Mouse (Mus musculus) adrenal gland, adult 2 months (tissue): ENCODE data around the gene Cd200r2. TPM values are rescaled to one million over a fixed set of nuclear protein-coding genes. Genes with fewer than 3 reads are reported as not detected.

ENCODE experiments used
- DNase-seq: peaks from one replicate; pipeline ENCODE4 v3.0.0; 2021
- long read RNA-seq: library from polyadenylated mRNA; stranded (forward); transcript quantifications from one replicate; pipeline ENCODE4 v2.0.0, GENCODE M21; 2021
- polyA plus RNA-seq: library from polyadenylated mRNA; depleted of rRNA; stranded (reverse); fragments of >200 nt; gene quantifications from 2 replicates; pipeline ENCODE4 v1.2.3, GENCODE M21; 2012; rRNA removed
- total RNA-seq, 2 experiments: library from RNA; stranded (reverse); gene quantifications; 2 replicates each; pipeline ENCODE4 v1.2.3; 2021

Gene Cd200r2
- total RNA-seq (not detected), polyA plus RNA-seq (not detected in 2 replicates)
- long read RNA-seq: 0 reads

GRCm38 (mm10) chr16:44866797-44867196 is at the start of gene Cd200r2:
Gene Cd200r2 (plus strand): TSS chr16:44867097.
- DNase-seq: no peak

GRCm38 (mm10) chr16:44818010-44818409 is 48.9 kb upstream of the Cd200r2 start:
- DNase-seq: no peak

DNA sequence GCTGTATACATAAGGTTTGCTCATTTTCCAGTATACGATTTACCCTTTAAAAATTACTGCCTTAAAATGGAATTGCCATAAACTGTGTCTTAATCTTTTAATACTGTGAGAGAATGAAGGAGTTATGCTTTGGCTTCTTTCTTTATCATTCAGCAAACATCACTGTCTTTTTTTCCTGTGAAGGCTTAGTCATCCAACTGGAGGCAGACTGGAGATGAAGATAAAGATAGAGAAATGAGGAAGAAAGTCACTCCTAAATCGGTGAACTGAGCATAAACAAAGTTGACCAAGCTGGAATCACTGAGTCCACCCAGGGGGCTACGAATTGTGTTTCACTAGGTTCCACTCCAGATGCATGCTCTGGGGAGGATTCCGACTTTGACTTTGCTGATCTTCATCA is 46.4 kb upstream of the Cd200r2 start:
- no peak for DNase-seq

DNA sequence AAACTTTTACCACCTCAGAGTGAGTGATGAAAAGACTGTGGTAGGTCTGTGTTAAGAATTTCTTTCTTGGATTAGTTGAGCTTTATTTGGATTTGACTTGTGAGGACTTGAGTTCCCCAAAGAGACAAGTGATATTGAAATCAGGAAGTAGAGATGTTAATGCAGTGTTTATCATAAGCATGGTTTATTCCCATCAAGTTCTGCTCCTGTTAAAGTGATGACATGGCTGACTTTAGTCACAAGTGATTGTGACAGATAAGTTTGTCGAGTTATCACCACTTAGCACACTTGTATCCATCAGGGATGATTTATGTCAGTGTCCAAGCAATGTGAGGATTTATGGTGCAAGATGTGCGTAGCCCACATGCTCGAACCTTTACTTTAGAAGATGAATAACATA is 34.6 kb upstream of the Cd200r2 start:
- no peak for DNase-seq

DNA sequence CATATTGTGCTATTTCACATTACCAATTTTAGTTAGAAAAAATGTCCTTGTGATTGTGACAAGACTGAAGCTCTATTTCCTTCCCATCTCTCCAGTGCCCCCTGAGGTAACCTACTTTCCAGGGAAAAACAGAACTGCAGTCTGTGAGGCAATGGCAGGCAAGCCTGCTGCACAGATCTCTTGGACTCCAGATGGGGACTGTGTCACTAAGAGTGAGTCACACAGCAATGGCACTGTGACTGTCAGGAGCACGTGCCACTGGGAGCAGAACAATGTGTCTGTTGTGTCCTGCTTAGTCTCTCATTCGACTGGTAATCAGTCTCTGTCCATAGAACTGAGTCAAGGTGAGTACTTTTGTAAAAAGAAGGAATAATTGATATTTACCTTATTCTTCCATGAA is 33.7 kb upstream of the Cd200r2 start:
- DNase-seq: peak; percentile 71

DNA sequence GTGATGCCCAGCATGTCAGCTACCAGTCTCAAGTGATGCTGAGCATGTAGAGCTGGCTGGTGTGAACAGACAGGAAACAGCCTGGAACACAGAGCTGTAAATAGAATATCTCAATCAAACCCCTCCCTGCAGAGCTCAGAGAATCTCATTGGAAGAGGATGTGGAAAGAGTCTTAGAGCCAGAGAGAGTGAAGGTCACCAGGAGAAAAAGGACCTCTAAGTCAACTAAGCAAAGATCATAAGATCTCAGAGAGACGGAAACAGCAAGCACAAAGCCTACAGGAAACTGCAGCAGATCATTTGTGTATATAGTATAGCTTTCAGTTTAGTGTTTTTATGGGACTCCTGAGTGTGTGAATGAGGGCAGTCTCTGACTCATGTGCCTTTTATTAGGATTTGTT is 8.3 kb downstream of the Cd200r2 start:
- DNase-seq: no peak

DNA sequence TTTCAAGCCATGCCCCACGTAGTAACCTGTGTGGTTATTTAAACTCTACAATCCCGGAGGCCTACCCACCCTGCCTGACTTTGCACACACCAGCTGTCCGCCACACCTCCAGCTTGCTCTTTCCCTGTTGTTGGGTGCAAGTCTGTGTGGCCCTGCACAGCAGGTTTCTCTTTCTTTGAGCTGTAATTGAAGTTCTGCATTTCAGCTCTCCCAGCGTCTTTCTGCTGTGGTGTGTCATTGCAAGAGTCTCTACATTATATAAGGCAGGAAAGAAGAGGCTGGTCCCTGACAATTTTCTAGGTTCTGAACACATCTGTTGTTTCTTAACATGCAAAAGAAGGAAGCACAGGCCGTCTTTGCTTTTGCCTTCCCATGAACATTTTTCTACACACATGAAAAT is 9.7 kb downstream of the Cd200r2 start:
- DNase-seq: no peak

DNA sequence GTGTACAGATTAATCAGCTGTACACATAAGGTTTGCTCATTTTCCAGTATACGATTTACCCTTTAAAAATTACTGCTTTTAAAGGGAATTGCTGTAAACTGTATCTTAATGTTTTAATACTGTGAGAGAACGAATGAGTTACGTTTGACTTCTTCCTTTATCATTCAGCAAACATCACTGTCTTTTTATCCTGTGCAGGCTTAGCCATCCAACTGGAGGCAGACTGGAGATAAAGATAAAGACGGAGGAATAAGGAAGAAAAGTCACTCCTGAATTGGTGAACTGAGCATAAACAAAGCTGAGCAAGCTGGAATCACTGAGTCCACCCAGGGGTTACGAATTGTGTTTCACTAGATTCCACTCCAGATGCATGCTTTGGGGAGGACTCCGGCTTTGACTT is 10.7 kb downstream of the Cd200r2 start:
- DNase-seq: no peak

GRCm38 (mm10) chr16:44890814-44891213 is 23.9 kb downstream of the Cd200r2 start:
- no peak for DNase-seq

GRCm38 (mm10) chr16:44932016-44932415 is 65.1 kb downstream of the Cd200r2 start:
- no peak for DNase-seq

- DNase-seq: no peak
Measured at GRCm38 (mm10) chr16:44943468-44943867, 76.6 kb downstream of the Cd200r2 start, which contains the start of gene Cd200r3. Gene Cd200r3 (plus strand): TSS chr16:44943678.

DNA sequence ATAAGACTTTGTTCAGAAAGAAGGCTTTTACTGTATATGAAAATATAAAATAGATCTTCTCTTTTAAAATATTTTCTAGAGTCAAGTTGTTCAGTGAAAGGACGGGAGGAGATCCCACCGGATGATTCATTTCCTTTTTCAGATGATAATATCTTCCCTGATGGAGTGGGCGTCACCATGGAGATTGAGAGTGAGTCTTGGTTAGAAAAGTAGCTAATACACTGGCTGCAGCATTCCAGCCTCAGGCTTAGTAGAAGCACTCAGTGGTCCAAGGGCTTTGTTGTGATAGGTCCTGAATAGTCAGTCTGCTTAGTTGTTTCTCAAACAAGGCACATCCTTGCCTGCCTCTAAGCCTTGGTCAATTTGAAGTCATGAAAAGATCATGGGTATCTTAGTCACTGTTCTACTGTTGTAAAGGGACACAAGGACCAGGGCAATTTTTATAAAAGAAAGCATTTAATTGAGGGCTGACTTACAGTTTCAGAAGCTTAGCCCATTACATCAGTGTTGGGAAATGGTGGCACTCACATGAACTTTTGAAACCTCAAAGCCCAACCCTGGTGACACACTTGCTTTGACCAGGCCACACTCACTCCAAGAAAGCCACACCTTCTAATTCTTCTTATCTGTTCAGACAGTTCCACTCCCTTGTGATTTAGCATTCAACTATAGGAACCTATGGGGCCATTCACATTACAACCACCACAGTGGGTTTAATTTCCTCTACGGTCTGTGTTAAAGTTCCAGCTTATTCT is 84.6 kb downstream of the Cd200r2 start:
- no peak for DNase-seq

DNA sequence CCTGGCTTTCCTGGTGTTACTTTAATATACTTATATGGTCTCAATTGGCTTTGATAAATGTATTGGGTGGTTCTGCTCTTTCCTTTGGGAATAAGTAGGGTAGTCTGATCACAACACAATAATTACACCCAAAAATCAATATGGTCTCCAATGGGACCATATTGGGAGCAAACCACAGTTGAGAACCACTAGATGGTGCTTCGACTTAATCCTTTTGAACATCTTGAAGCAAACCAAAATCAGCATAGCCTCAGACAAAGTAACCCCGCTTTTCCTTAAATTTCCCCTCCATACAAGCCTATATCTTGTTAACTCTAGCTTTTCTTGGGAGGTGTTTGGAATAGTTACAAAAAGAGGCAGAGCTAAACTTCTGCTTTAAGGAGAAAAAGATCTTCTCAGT is 95.4 kb downstream of the Cd200r2 start:
- DNase-seq: no peak

DNA sequence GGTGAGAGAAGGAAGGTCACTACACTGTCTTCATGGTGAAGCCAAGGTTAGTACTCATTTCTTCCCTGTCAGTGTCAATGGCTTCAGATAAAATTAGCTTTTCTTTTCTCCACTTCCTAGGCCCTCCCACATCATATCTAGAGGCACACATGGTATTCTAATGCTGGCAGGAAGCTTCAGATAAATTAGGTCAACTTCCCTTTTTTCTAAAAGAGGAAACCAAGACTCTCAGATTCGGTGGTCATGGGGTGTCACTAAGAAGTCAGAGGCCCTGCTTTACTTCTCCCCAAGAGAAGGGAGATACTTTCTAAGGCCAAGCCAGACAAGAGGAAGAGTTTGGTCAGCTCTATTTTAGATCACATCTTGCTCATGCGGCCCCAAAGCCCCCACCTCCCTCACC is 95.9 kb downstream of the Cd200r2 start:
- no peak for DNase-seq

DNA sequence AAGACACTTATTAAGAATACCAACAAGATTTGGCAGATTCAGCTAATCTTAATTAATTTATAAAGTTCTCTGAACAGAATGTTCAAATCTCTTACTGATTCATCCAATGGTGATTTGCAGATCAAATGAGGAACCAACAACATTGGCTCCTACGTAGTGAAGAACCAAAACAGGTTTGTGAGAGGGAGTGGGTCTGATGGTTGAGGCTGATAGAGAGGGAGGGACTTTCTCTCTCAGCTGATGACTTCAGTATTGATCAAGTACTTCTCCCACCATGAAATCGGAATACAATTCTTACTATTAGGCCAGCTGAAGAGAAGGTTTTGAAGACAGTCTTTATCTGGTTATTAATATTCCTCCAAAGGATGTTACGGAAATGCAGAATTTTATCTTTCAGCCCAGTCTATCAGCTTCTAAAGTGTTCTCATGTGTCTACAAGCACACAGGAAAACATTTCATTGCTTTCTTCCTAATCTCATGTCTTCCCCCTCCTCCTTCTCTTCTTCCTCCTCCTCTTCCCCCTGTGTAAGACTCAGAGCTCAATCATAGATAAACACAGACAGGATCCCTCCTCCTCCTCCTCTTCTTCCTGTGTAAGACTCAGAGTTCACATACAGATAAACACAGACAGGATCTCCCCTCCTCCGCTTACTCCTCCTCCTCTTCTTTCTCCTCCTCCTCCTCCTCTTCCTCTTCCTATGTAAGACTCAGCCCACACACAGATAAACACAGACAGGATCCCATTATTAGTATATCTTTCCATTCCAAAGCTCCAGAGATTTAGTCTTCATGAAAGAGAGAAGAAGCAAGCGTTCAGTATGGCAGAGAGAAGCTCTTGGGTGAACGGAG is 97.9 kb downstream of the Cd200r2 start:
- DNase-seq: no peak

DNA sequence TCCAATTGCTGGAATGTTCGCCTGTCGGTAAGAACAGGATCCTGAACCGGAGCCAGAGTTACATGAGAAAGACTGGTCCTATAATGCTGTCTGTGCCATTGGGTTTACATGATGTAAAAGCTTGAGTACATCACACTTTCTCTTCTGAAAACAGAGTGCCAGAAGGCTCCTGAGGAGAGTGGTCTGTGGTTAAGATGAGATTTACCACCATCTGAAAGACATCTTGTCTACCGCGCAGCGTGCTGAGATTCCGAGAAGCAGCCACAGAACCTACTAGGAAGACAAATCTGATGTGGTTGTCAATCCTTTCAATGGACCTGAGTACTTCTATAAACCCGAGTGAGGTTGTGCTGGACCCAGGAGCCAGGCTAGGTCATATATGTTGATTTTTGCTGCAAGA is 98.5 kb downstream of the Cd200r2 start:
- DNase-seq: no peak

Other genes with a start within 250 kb of the Cd200r2 start
- 10 to 100 TPM in 1 of 2 experiments, 1 to 10 TPM in 1; 9.9 to 12.1 TPM for gene Nepro, start 142.8 kb upstream of the Cd200r2 start, total RNA-seq
- gene Nepro, start 142.8 kb upstream of the Cd200r2 start, polyA plus RNA-seq: 5.1 and 5.2 TPM in 2 replicates
- 10 to 100 TPM; 14.9 to 17.8 TPM for gene Gtpbp8, start 120.7 kb upstream of the Cd200r2 start, total RNA-seq
- gene Gtpbp8, start 120.7 kb upstream of the Cd200r2 start, polyA plus RNA-seq: 13.5 and 14.1 TPM in 2 replicates
- gene Cd200r1, start 101.4 kb upstream of the Cd200r2 start, total RNA-seq: under 1 TPM; 0.14 to 0.38 TPM
- 0.15 and 0.19 TPM in 2 replicates for gene Cd200r1, start 101.4 kb upstream of the Cd200r2 start, polyA plus RNA-seq
- gene Cd200r4, start 55.4 kb upstream of the Cd200r2 start, total RNA-seq: not detected
- gene Cd200r4, start 55.4 kb upstream of the Cd200r2 start, polyA plus RNA-seq: 0.04 TPM in 1 of 2 replicates, not detected in the other
- not detected for gene Cd200r3, start 76.6 kb downstream of the Cd200r2 start, total RNA-seq
- not detected in 2 replicates for gene Cd200r3, start 76.6 kb downstream of the Cd200r2 start, polyA plus RNA-seq
- 10 to 100 TPM; 40.7 to 53.4 TPM for gene Ccdc80, start 226.3 kb downstream of the Cd200r2 start, total RNA-seq
- 19.2 and 19.8 TPM in 2 replicates for gene Ccdc80, start 226.3 kb downstream of the Cd200r2 start, polyA plus RNA-seq